Mouse (Mus musculus): ENCODE measurements around the gene Tmem176b. TPM values are rescaled to one million over a fixed set of nuclear protein-coding genes. Genes with fewer than 3 reads are reported as not detected.
"Not testable (repeated sequence)": the region's sequence is repeated elsewhere in the genome, so short reads cannot be mapped to it uniquely, and the experiment has no call there.

Tmem176b gene
- 308 and 313 TPM in 2 replicates for polyA plus RNA-seq (2014; fragmentation: Nextera tagmentation; extraction: Ambion mirVana)

- peaks cover 25% of the 10 kb centered on the region for H3K4me1 ChIP-seq (ENCODE audit: control insufficient read depth, insufficient read depth, low read length)
- peaks cover 44% of the 10 kb centered on the region for H3K36me3 ChIP-seq (ENCODE audit: control insufficient read depth, insufficient read depth, low read length)
- H3K9me3 ChIP-seq (ENCODE audit: control insufficient read depth, low read length), result no peaks in the 10 kb centered on the region
- no peaks in the 10 kb centered on the region for H3K27me3 ChIP-seq (ENCODE audit: control insufficient read depth, insufficient read depth, low read length)
- 5% methylated on average over 6 of the region's 6 CpGs for WGBS
- peak within 1 kb of the TSS; percentile 47 for H3K9ac ChIP-seq (ENCODE audit: low read depth, low read length)
- H3K27ac ChIP-seq (ENCODE audit: low read depth, low read length), result peak within 1 kb of the TSS; percentile 91
- peak; percentile 94 for ATAC-seq (ENCODE audit: low FRiP score, low TSS enrichment)
- peak within 1 kb of the TSS; percentile 41 for H3K4me3 ChIP-seq (ENCODE audit: low read length)
- peak within 1 kb of the TSS; percentile 75 for H3K4me2 ChIP-seq (replicated peaks; ENCODE audit: low read depth, low read length)
Measured at GRCm38 (mm10) chr6:48840973-48841625, at the start of gene Tmem176b. Gene Tmem176b, minus strand, starts transcription at chr6:48841496.

GRCm38 (mm10) chr6:48876510-48877135, 35.3 kb upstream of the Tmem176b start:
- WGBS, result 58% methylated on average over 5 of the region's 5 CpGs
- Histone ChIP-seq H3K4me3 (ENCODE audit: low read length) (no peak overlapping the region), H3K4me2 (replicated peaks; ENCODE audit: low read depth, low read length) (no peak overlapping the region), H3K27me3 (ENCODE audit: control insufficient read depth, insufficient read depth, low read length) (no peaks in the 10 kb centered on the region), H3K27ac (ENCODE audit: low read depth, low read length) (no peak overlapping the region), H3K4me1 (ENCODE audit: control insufficient read depth, insufficient read depth, low read length) (no peaks in the 10 kb centered on the region), H3K9me3 (ENCODE audit: control insufficient read depth, low read length) (no peaks in the 10 kb centered on the region), H3K36me3 (ENCODE audit: control insufficient read depth, insufficient read depth, low read length) (no peaks in the 10 kb centered on the region), H3K9ac (ENCODE audit: low read depth, low read length) (no peak overlapping the region)
- ATAC-seq (ENCODE audit: low FRiP score, low TSS enrichment), result no peak

GRCm38 (mm10) chr6:48875515-48875914, 34.2 kb upstream of the Tmem176b start:
- H3K27ac ChIP-seq (ENCODE audit: low read depth, low read length), result no peak overlapping the region
- no peaks in the 10 kb centered on the region for H3K4me1 ChIP-seq (ENCODE audit: control insufficient read depth, insufficient read depth, low read length)
- H3K4me3 ChIP-seq (ENCODE audit: low read length), result no peak overlapping the region
- no peaks in the 10 kb centered on the region for H3K36me3 ChIP-seq (ENCODE audit: control insufficient read depth, insufficient read depth, low read length)
- WGBS, result 89% methylated on average over 6 of the region's 6 CpGs
- no peaks in the 10 kb centered on the region for H3K27me3 ChIP-seq (ENCODE audit: control insufficient read depth, insufficient read depth, low read length)
- no peak overlapping the region for H3K4me2 ChIP-seq (replicated peaks; ENCODE audit: low read depth, low read length)
- ATAC-seq (ENCODE audit: low FRiP score, low TSS enrichment), result no peak
- H3K9me3 ChIP-seq (ENCODE audit: control insufficient read depth, low read length), result no peaks in the 10 kb centered on the region
- no peak overlapping the region for H3K9ac ChIP-seq (ENCODE audit: low read depth, low read length)

- Histone ChIP-seq H3K9ac (ENCODE audit: low read depth, low read length) (no peak overlapping the region), H3K36me3 (ENCODE audit: control insufficient read depth, insufficient read depth, low read length) (no peaks in the 10 kb centered on the region), H3K4me2 (replicated peaks; ENCODE audit: low read depth, low read length) (no peak overlapping the region), H3K4me3 (ENCODE audit: low read length) (no peak overlapping the region), H3K27me3 (ENCODE audit: control insufficient read depth, insufficient read depth, low read length) (no peaks in the 10 kb centered on the region), H3K4me1 (ENCODE audit: control insufficient read depth, insufficient read depth, low read length) (no peaks in the 10 kb centered on the region), H3K27ac (ENCODE audit: low read depth, low read length) (no peak overlapping the region), H3K9me3 (ENCODE audit: control insufficient read depth, low read length) (no peaks in the 10 kb centered on the region)
- no peak for ATAC-seq (ENCODE audit: low FRiP score, low TSS enrichment)
- WGBS, result 79% methylated on average over 4 of the region's 4 CpGs
Measured at GRCm38 (mm10) chr6:48874576-48874975, 33.3 kb upstream of the Tmem176b start.

- Histone ChIP-seq H3K27me3 (ENCODE audit: control insufficient read depth, insufficient read depth, low read length) (no peaks in the 10 kb centered on the region), H3K9ac (ENCODE audit: low read depth, low read length) (no peak within 1 kb of the TSS), H3K4me3 (ENCODE audit: low read length) (no peak within 1 kb of the TSS), H3K4me2 (replicated peaks; ENCODE audit: low read depth, low read length) (no peak within 1 kb of the TSS), H3K9me3 (ENCODE audit: control insufficient read depth, low read length) (no peaks in the 10 kb centered on the region), H3K4me1 (ENCODE audit: control insufficient read depth, insufficient read depth, low read length) (no peaks in the 10 kb centered on the region), H3K27ac (ENCODE audit: low read depth, low read length) (no peak within 1 kb of the TSS), H3K36me3 (ENCODE audit: control insufficient read depth, insufficient read depth, low read length) (no peaks in the 10 kb centered on the region)
- 70% methylated on average over 5 of the region's 5 CpGs for WGBS
- no peak for ATAC-seq (ENCODE audit: low FRiP score, low TSS enrichment)
Measured at GRCm38 (mm10) chr6:48872596-48872995, 31.3 kb upstream of the Tmem176b start, which contains the start of gene Aoc1. Gene Aoc1, plus strand, starts transcription at chr6:48872896.

GRCm38 (mm10) chr6:48869774-48870173, 28.5 kb upstream of the Tmem176b start:
- H3K4me2 ChIP-seq (replicated peaks; ENCODE audit: low read depth, low read length), result no peak overlapping the region
- no peaks in the 10 kb centered on the region for H3K9me3 ChIP-seq (ENCODE audit: control insufficient read depth, low read length)
- 85% methylated on average over 2 of the region's 2 CpGs for WGBS
- no peak for ATAC-seq (ENCODE audit: low FRiP score, low TSS enrichment)
- no peak overlapping the region for H3K27ac ChIP-seq (ENCODE audit: low read depth, low read length)
- H3K4me3 ChIP-seq (ENCODE audit: low read length), result no peak overlapping the region
- no peaks in the 10 kb centered on the region for H3K27me3 ChIP-seq (ENCODE audit: control insufficient read depth, insufficient read depth, low read length)
- H3K36me3 ChIP-seq (ENCODE audit: control insufficient read depth, insufficient read depth, low read length), result no peaks in the 10 kb centered on the region
- H3K9ac ChIP-seq (ENCODE audit: low read depth, low read length), result no peak overlapping the region
- H3K4me1 ChIP-seq (ENCODE audit: control insufficient read depth, insufficient read depth, low read length), result no peaks in the 10 kb centered on the region; the same call in 1 of the 2 replicates

GRCm38 (mm10) chr6:48867158-48867557, 25.9 kb upstream of the Tmem176b start:
- Histone ChIP-seq H3K4me2 (replicated peaks; ENCODE audit: low read depth, low read length) (no peak overlapping the region), H3K36me3 (ENCODE audit: control insufficient read depth, insufficient read depth, low read length) (no peaks in the 10 kb centered on the region), H3K9ac (ENCODE audit: low read depth, low read length) (no peak overlapping the region), H3K27ac (ENCODE audit: low read depth, low read length) (peak overlapping the region; percentile 62; the same call in 1 of the 2 replicates), H3K27me3 (ENCODE audit: control insufficient read depth, insufficient read depth, low read length) (no peaks in the 10 kb centered on the region), H3K4me1 (ENCODE audit: control insufficient read depth, insufficient read depth, low read length) (no peaks in the 10 kb centered on the region; the same call in 1 of the 2 replicates), H3K9me3 (ENCODE audit: control insufficient read depth, low read length) (no peaks in the 10 kb centered on the region), H3K4me3 (ENCODE audit: low read length) (no peak overlapping the region)
- WGBS, result 72% methylated on average over 4 of the region's 4 CpGs
- ATAC-seq (ENCODE audit: low FRiP score, low TSS enrichment), result no peak

GRCm38 (mm10) chr6:48866355-48866950, 25.2 kb upstream of the Tmem176b start:
- not testable (repeated sequence) for H3K9me3 ChIP-seq (ENCODE audit: control insufficient read depth, low read length); H3K36me3 ChIP-seq (ENCODE audit: control insufficient read depth, insufficient read depth, low read length); H3K27me3 ChIP-seq (ENCODE audit: control insufficient read depth, insufficient read depth, low read length); ATAC-seq (ENCODE audit: low FRiP score, low TSS enrichment); H3K4me2 ChIP-seq (replicated peaks; ENCODE audit: low read depth, low read length); H3K4me1 ChIP-seq (ENCODE audit: control insufficient read depth, insufficient read depth, low read length); H3K4me3 ChIP-seq (ENCODE audit: low read length); H3K9ac ChIP-seq (ENCODE audit: low read depth, low read length)
- H3K27ac ChIP-seq (ENCODE audit: low read depth, low read length), result peak overlapping the region; percentile 51; the same call in 1 of the 2 replicates
- 39% methylated on average over 1 of the region's 1 CpGs for WGBS

Measured in kidney, embryonic 14.5 days (tissue).